Mouse (Mus musculus): ENCODE measurements at regions not wholly inside any gene's neighbourhood (a gene's known extent, or its start where the extent isn't known, plus 50 kb on each side); places are given as distances from the start of the nearest gene placed in this dataset.

DNA sequence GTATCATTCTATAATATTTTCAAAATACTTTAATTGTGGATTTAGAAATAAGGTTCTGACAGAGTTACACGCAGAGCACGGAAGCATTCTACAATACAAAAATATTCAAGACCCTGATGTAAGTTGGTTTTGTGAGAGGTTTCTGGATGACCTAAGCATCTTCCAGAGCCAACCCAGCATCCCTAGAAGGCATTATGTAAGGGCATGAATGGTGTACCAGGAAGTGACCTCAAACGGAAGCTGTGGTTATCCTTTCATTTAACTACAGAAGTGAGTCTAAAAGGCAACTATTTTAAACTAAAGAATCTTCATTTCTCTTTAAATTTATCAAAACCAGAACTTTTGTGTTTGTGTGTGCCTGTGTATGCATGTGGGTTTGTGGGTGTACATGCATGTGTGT is 66.8 kb upstream of the Fam98a start:
- TF ChIP-seq CTCF (IDR thresholded peaks at IDR 0.05; ENCODE audit: control insufficient read depth, insufficient read depth, insufficient replicate concordance, low read depth, low read length) (no peak), POLR2A (IDR thresholded peaks at IDR 0.05; ENCODE audit: control insufficient read depth, low read depth, low read length) (no peak)

Measured in testis, adult 2 months (tissue).